Mouse (Mus musculus): Measurements from ENCODE around the gene 1110004F10Rik.

The 1110004F10Rik gene

GRCm38 (mm10) chr7:116093466-116093850 lies 54.3 kb downstream of the 1110004F10Rik start:
- DNase-seq: no peak

GRCm38 (mm10) chr7:116099952-116100528 lies 60.8 kb downstream of the 1110004F10Rik start:
- no peak for DNase-seq

DNA sequence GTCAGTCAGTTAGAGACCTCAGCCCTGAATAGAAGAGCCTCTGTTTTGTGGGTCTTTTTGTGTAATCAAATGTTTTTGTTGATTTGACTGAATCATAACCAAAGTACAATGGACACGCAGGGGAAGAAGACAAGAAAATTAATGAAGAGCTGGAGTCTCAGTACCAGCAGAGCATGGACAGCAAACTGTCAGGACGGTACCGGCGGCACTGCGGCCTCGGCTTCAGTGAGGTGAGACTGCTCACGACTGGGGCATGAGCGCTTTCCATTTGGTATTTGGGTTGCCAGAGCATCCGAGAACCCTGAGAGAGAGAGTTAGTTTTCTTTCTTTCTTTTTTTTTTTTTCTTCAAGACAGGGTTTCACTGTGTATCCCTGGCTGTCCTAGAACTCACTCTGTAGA lies 63.9 kb downstream of the 1110004F10Rik start:
- no peak for DNase-seq

- no peak for DNase-seq
These were observed 71.5 kb downstream of the 1110004F10Rik start for GRCm38 (mm10) chr7:116110661-116111060.

DNA sequence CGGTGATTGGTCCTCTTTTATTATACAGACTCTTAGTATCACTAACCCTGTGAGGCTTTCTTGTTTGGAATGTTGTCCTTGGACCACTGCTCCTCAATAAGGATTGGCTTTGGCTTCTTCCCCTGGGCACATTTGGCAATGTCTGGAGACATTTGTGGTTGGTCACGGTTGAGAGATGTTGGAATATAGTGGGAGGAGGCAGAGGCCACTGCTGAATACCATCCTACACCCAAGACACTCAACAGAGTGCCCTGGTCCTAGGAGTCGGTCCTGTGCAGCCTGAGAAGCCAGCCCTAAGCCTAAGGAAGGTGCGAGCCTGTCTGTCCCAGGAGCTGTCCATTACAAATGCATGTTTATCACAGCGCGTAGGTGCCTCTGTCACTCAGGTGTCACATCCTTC lies 72.3 kb downstream of the 1110004F10Rik start:
- no peak for DNase-seq

GRCm38 (mm10) chr7:116115216-116115930 lies 76.2 kb downstream of the 1110004F10Rik start:
- no peak for DNase-seq

DNA sequence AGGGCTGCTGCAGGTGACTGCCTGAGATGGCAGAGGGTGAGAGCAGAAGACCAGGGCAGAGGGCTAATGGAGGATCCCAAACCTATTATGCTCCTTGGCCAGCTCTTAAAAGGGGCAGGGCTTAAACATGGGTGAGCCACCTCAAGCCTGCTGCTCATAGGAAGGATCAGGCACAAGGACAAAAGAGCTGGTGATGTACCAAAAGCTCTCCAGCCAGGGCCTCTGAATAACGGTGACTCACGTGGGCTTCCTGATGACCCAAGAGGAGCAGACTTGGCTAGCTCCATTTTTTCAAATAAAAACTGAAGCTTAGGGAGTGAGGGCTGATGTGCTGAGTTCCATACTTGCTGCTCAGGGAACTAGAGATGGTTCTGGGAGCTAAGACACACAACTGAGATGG lies 76.8 kb downstream of the 1110004F10Rik start:
- no peak for DNase-seq

DNA sequence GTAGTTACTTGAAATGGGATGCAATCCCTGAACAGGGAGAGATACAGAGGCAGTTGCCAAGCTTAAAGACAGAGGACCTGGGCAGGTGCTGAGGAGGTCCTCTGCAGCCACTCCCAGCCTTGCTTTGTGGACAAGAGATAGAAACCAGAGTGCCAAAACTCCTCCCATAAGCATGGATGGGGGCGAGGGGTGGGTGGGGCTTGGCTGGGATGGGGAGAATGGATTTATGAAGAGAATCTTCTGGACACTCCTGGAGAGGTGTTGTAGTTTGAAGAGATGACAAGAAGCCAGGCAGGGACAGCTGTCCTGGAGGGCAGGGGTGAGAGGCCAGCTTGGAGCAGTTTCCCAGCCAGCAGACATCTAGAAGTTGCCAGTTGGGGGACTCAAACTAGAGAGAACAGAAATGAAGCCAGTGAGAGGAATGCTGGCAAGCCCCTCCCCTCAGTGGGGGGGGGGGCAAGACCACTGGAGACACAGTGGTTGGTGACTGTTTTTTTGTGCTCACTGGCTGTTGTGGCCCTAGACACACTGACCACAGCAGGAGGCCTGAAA lies 80.2 kb downstream of the 1110004F10Rik start:
- DNase-seq: no peak

DNA sequence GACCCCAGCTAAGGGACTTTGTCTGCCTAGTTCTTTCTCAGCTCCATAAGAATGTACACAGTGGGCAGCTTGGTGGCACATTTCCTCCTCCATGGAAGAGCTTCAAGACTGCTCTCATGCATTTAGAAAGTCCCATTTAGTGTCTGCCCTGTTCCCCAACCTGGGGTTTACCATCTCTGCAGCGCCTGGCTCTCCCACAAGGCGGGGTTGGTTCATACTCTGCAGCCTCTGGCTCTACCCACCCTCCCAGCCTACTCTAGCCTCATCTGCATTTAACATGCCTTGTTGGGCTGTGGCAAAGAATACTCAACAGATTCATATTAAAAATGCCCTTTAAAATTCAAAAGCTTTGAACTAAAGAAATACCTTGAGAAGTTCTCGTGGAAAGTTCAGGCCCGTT lies 81.5 kb downstream of the 1110004F10Rik start:
- no peak for DNase-seq

DNA sequence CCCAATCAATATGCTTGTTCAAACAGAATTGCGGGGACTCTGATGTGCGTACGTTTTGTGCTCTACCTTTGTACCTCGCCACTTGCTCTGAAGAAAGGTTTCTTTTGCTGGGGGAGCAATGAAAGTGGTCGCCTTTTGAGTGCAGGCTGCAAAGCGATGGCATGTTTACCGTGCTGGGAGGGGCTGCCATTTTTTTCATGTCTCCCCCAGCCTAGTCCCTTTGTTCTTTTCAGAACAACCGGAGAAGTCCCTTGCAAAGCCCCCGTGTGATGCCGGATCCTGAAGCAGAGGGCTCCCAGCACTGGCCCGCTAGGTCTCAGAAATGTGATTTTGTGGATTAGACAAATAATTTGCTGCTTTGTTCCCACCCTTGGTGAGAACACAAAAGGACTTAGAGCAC lies 82.0 kb downstream of the 1110004F10Rik start:
- no peak for DNase-seq

- DNase-seq: no peak
These were observed 83.9 kb downstream of the 1110004F10Rik start for GRCm38 (mm10) chr7:116122981-116123596.

- no peak for DNase-seq
These were observed 84.4 kb downstream of the 1110004F10Rik start for GRCm38 (mm10) chr7:116123597-116123985.

- no peak for DNase-seq
These were observed 84.9 kb downstream of the 1110004F10Rik start for GRCm38 (mm10) chr7:116124057-116124456.

GRCm38 (mm10) chr7:116125671-116126070 lies 86.5 kb downstream of the 1110004F10Rik start:
- DNase-seq: no peak

GRCm38 (mm10) chr7:116127052-116127451 lies 87.9 kb downstream of the 1110004F10Rik start:
- no peak for DNase-seq

DNA sequence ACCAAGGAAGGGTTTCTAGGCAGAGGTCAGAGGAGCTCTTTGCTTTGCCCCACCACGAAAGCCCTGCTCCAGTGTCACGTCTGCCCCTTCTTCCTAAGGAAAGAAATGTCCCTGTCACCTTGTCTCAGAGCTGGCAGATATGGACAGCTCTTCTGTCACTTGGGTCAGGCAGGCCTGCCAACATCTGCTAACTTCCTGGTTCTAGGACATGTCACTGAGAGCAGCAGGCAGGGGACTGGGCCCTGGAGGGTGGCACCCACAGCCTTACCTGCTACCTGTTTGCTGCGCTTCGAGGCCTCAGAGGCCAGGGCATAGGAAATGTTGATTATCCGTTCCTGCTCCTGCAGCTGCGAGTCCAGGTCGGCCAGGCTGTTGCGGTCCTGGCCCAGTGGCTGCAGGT lies 89.1 kb downstream of the 1110004F10Rik start:
- DNase-seq: no peak

GRCm38 (mm10) chr7:116129374-116129773 lies 90.2 kb downstream of the 1110004F10Rik start:
- DNase-seq: no peak

DNA sequence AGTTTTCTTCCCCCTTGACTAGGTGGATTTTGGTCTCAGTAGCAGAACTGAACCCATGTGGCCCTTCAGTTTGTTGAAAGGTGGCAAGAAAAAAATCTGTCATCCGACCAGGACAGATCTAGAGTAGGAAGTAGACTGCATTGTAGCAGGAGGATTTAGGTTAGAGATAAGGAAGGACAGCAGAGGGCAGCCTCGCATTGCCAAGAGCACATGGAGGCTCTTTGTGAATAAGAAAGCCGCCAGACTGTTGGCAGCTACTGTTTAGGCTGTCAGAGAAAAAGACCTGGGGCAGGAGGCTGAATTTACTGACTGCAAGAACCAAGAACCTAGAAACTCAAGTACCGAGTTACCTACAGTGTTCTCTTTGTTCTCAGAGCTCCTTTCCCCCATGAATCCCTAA lies 92.2 kb downstream of the 1110004F10Rik start:
- DNase-seq: no peak

DNA sequence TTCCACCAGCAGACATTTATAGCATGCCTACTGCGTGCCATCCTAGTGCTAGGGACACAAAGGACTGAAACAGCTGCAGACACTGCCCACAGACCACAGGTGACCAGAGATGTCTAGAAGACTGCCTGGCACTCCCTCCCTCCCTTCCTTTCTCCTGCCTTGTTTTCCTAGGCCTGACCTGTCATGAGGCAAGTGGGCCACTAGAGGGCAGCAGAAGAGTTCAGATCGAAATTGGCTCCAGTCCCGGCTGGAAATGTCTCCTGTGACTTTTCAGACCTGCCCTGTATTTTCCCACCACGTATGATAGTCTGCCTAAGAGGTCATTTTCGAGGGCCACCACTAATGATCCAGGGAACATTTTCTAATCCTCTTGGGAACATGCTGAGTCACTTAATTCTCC lies 92.9 kb downstream of the 1110004F10Rik start:
- DNase-seq: peak; percentile 25 to 56

GRCm38 (mm10) chr7:116134413-116135292 lies 95.5 kb downstream of the 1110004F10Rik start:
- no peak for DNase-seq

DNA sequence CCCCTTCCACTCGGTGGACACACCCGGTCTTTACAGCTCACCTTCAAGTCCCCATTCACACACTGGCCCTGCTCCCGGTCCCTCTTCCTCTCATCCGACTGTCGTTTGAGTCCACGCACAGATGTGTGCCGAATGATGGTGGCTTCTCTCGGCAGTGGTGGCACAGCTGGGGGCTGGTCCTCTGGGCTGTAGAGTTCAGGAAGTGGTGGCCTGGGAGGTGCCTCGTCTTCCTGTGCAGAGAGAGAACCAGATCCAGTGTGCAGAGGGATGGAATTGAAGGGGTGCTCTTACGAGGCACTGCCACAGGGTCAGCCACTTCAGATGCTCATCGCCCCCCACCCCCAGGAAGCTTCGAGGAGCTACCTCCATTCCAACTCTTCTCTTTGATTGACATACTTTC lies 98.0 kb downstream of the 1110004F10Rik start:
- DNase-seq: no peak

- DNase-seq: no peak
These were observed 98.5 kb downstream of the 1110004F10Rik start for GRCm38 (mm10) chr7:116137671-116138070.

GRCm38 (mm10) chr7:116145030-116145429 lies 105.8 kb downstream of the 1110004F10Rik start:
- no peak for DNase-seq

All from spleen, adult 18-20 months (tissue).